Mouse (Mus musculus) small intestine, adult 2 months (tissue): Measurements from ENCODE around the gene Stam2.

Experiments
- CTCF ChIP-seq: fragments of 200-500 bp; IDR thresholded peaks from 2 replicates; pipeline ENCODE4 v1.5.1; 2012; ENCODE audit warnings: low read depth, mild to moderate bottlenecking, control low read depth, inconsistent platforms, low read length, moderate library complexity, mixed read lengths; ENCODE audit not compliant: insufficient replicate concordance, insufficient read length; ENCODE audit errors: extremely low read depth
- POLR2A ChIP-seq: fragments of 200-500 bp; IDR thresholded peaks from 2 replicates; pipeline ENCODE4 v1.6.1; 2012; ENCODE audit warnings: low read depth, mild to moderate bottlenecking, control low read depth, inconsistent platforms, low read length, moderate library complexity

- TF ChIP-seq CTCF: no peak
- no peak for TF ChIP-seq POLR2A
These were observed 21.8 kb upstream of the Stam2 start for GRCm38 (mm10) chr2:52763891-52764290.
